Mouse (Mus musculus) MEL (cell line): Measurements from ENCODE around the gene Dpp4.

Experiments used
- CHD1 ChIP-seq: IDR thresholded peaks from 2 replicates; pipeline ENCODE4 v1.6.1; 2012; ENCODE audit warnings: low read depth, mild to moderate bottlenecking, inconsistent platforms, low read length, improper control_type of control experiment
- CHD2 ChIP-seq: IDR thresholded peaks from 2 replicates; pipeline ENCODE4 v1.6.1; 2011; ENCODE audit warnings: low read length, improper control_type of control experiment
- CTCF ChIP-seq, 3 experiments: IDR thresholded peaks in 2 of 3; conservative IDR thresholded peaks in 1 of 3; 2 replicates each; pipeline ENCODE4 v1.5.1; 2011 to 2012; ENCODE audit warnings: low read length in 3 of 3, low read depth in 2 of 3, mild to moderate bottlenecking in 2 of 3, improper control_type of control experiment in 1 of 3, inconsistent platforms in 1 of 3, mixed read lengths in 1 of 3, moderate library complexity in 1 of 3; ENCODE audit not compliant: control insufficient read depth in 1 of 3, insufficient read depth in 1 of 3, poor library complexity in 1 of 3, severe bottlenecking in 1 of 3
- E2F4 ChIP-seq: IDR thresholded peaks from 2 replicates; pipeline ENCODE4 v1.6.1; 2011; ENCODE audit warnings: low read depth, low read length, improper control_type of control experiment, borderline replicate concordance
- EP300 ChIP-seq, 2 experiments: IDR thresholded peaks; 2 replicates each; pipeline ENCODE4 v1.6.1; 2011; ENCODE audit warnings: improper control_type of control experiment in 2 of 2, low read length in 2 of 2, low read depth in 1 of 2, mild to moderate bottlenecking in 1 of 2
- MXI1 ChIP-seq: IDR thresholded peaks from 2 replicates; pipeline ENCODE4 v1.6.1; 2011; ENCODE audit warnings: mild to moderate bottlenecking, low read depth, low read length, improper control_type of control experiment
- MYB ChIP-seq: IDR thresholded peaks from 2 replicates; pipeline ENCODE4 v1.6.1; 2011; ENCODE audit warnings: mild to moderate bottlenecking, low read depth, low read length, improper control_type of control experiment
- NELFE ChIP-seq: IDR thresholded peaks from 2 replicates; pipeline ENCODE4 v1.6.1; 2011; ENCODE audit warnings: low read depth, low read length, improper control_type of control experiment
- NRF1 ChIP-seq: IDR thresholded peaks from 2 replicates; pipeline ENCODE4 v1.6.1; 2014; ENCODE audit warnings: low read depth, mild to moderate bottlenecking, inconsistent platforms, low read length, improper control_type of control experiment, moderate library complexity; ENCODE audit not compliant: poor library complexity, insufficient read depth, severe bottlenecking
- SIN3A ChIP-seq: IDR thresholded peaks from 2 replicates; pipeline ENCODE4 v1.6.1; 2012; ENCODE audit warnings: low read length, improper control_type of control experiment, inconsistent platforms
- ZKSCAN1 ChIP-seq: IDR thresholded peaks from 2 replicates; pipeline ENCODE4 v1.6.1; 2012; ENCODE audit warnings: low read depth, mild to moderate bottlenecking, inconsistent platforms, low read length, improper control_type of control experiment, moderate library complexity

- no peak for TF ChIP-seq MXI1
- TF ChIP-seq CHD1 = no peak
- TF ChIP-seq CTCF (IDR thresholded peaks at IDR 0.05 in 2 of 3, conservative IDR thresholded peaks at IDR 0.05 in 1 of 3; ENCODE audit: control insufficient read depth in 1 of 3, insufficient read depth in 1 of 3, low read depth in 2 of 3, low read length in 3 of 3, poor library complexity in 1 of 3, severe bottlenecking in 1 of 3) = no peak
- no peak for TF ChIP-seq EP300 (IDR thresholded peaks at IDR 0.05; ENCODE audit: low read depth in 1 of 2, low read length in 2 of 2)
- TF ChIP-seq ZKSCAN1 = no peak
- no peak for TF ChIP-seq NELFE
- no peak for TF ChIP-seq NRF1
- TF ChIP-seq E2F4 = no peak
- TF ChIP-seq MYB = no peak
- no peak for TF ChIP-seq CHD2
- TF ChIP-seq SIN3A = no peak
Measured at GRCm38 (mm10) chr2:62373692-62374091, 38.3 kb downstream of the Dpp4 start.
